Mouse (Mus musculus) intestine, embryonic 16.5 days (tissue): ENCODE measurements around the gene Rnase1. TPM values are rescaled to one million over a fixed set of nuclear protein-coding genes. Genes with fewer than 3 reads are reported as not detected.
"Not testable (repeated sequence)": the region's sequence is repeated elsewhere in the genome, so short reads cannot be mapped to it uniquely, and the experiment has no call there.

Source experiments
- ATAC-seq: fragments of 200-750 bp; cut with Nextera tagmentation; 2 replicates; pipeline ENCODE4 v1.8.0; 2017; ENCODE audit warnings: moderate TSS enrichment, moderate library complexity
- H3K27ac ChIP-seq: fragments of 300-500 bp; sonication (generic); 2 replicates; pipeline ENCODE4 v1.5.1; 2014; ENCODE audit warnings: mild to moderate bottlenecking, low read length
- H3K27me3 ChIP-seq: fragments of 300-500 bp; sonication (generic); replicated peaks from 2 replicates; pipeline ENCODE4 v1.6.1; 2014; ENCODE audit warnings: low read length, control low read depth, mixed read lengths; ENCODE audit not compliant: control insufficient read depth, insufficient read depth
- H3K36me3 ChIP-seq: fragments of 300-500 bp; sonication (generic); 2 replicates; pipeline ENCODE4 v1.6.1; 2014; ENCODE audit warnings: low read length, control low read depth; ENCODE audit not compliant: control insufficient read depth, insufficient read depth
- H3K4me1 ChIP-seq: fragments of 300-500 bp; sonication (generic); 2 replicates; pipeline ENCODE4 v1.6.1; 2014; ENCODE audit warnings: low read length, control low read depth, mixed read lengths; ENCODE audit not compliant: control insufficient read depth, insufficient read depth
- H3K4me2 ChIP-seq: fragments of 300-500 bp; sonication (generic); 2 replicates; pipeline ENCODE4 v1.6.1; 2014; ENCODE audit warnings: low read depth, low read length, control low read depth
- H3K4me3 ChIP-seq: fragments of 300-500 bp; sonication (generic); 2 replicates; pipeline ENCODE4 v1.5.1; 2014; ENCODE audit warnings: mild to moderate bottlenecking, low read length
- H3K9ac ChIP-seq: fragments of 300-500 bp; sonication (generic); 2 replicates; pipeline ENCODE4 v1.6.1; 2014; ENCODE audit warnings: low read depth, low read length
- H3K9me3 ChIP-seq: fragments of 300-500 bp; sonication (generic); 2 replicates; pipeline ENCODE4 v1.6.1; 2016; ENCODE audit warnings: low read length, control low read depth; ENCODE audit not compliant: control insufficient read depth
- WGBS: fragments of 180-500 bp; shearing (Covaris S2); extraction: QIAGEN DNeasy Blood & Tissue Kit; methylation state at CpG from one replicate; pipeline ENCODE4 v1.1.7; 2014; 5-methylcytosine and 5-hydroxymethylcytosine counted together
- polyA plus RNA-seq: library from polyadenylated mRNA; unstranded; fragments of >200 nt; fragmentation: Nextera tagmentation; extraction: Ambion mirVana; gene quantifications from 2 replicates; pipeline ENCODE4 v1.2.1, GENCODE M21; 2015

The Rnase1 gene
- 107 and 192 TPM in 2 replicates for polyA plus RNA-seq

GRCm38 (mm10) chr14:51146685-51147084 lies at the start of gene Rnase1:
TSS of gene Rnase1 (minus strand) at chr14:51146785.
- Histone ChIP-seq H3K4me1 (peaks cover 14% of the 10 kb centered on the region; the same call in 1 of the 2 replicates), H3K27ac (peak within 1 kb of the TSS; percentile 39; the same call in 1 of the 2 replicates), H3K9me3 (no peaks in the 10 kb centered on the region), H3K27me3 (no peaks in the 10 kb centered on the region), H3K4me2 (no peak within 1 kb of the TSS), H3K9ac (no peak within 1 kb of the TSS), H3K4me3 (no peak within 1 kb of the TSS), H3K36me3 (no peaks in the 10 kb centered on the region)
- ATAC-seq: no peak
- 58% methylated on average over 2 of the region's 2 CpGs for WGBS

GRCm38 (mm10) chr14:51195681-51196080 lies 49.1 kb upstream of the Rnase1 start:
- WGBS: 88% methylated on average over 4 of the region's 4 CpGs
- Histone ChIP-seq H3K27ac (no peak overlapping the region), H3K9me3 (no peaks in the 10 kb centered on the region), H3K4me3 (no peak overlapping the region), H3K4me1 (no peaks in the 10 kb centered on the region), H3K36me3 (no peaks in the 10 kb centered on the region), H3K27me3 (no peaks in the 10 kb centered on the region), H3K4me2 (no peak overlapping the region), H3K9ac (no peak overlapping the region)
- ATAC-seq: no peak

GRCm38 (mm10) chr14:51181051-51181450 lies 34.5 kb upstream of the Rnase1 start:
- not testable (repeated sequence) for H3K4me2 ChIP-seq, H3K9ac ChIP-seq, H3K4me3 ChIP-seq, H3K4me1 ChIP-seq, H3K36me3 ChIP-seq, H3K27me3 ChIP-seq, ATAC-seq, H3K27ac ChIP-seq, H3K9me3 ChIP-seq
- 83% methylated on average over 2 of the region's 2 CpGs for WGBS

- ATAC-seq: peak; percentile 80
- Histone ChIP-seq H3K27me3 (no peaks in the 10 kb centered on the region), H3K9me3 (no peaks in the 10 kb centered on the region), H3K4me2 (no peak overlapping the region), H3K9ac (no peak overlapping the region), H3K4me3 (no peak overlapping the region), H3K27ac (no peak overlapping the region), H3K36me3 (no peaks in the 10 kb centered on the region), H3K4me1 (no peaks in the 10 kb centered on the region)
- 67% methylated on average over 4 of the region's 4 CpGs for WGBS
Measured at GRCm38 (mm10) chr14:51173843-51174242, 27.3 kb upstream of the Rnase1 start.

GRCm38 (mm10) chr14:51172947-51173346 lies 26.4 kb upstream of the Rnase1 start:
- not testable (repeated sequence) for ATAC-seq, H3K9ac ChIP-seq

GRCm38 (mm10) chr14:51172095-51172865 lies 25.7 kb upstream of the Rnase1 start:
- H3K27ac ChIP-seq, H3K9me3 ChIP-seq, ATAC-seq, H3K36me3 ChIP-seq, H3K4me1 ChIP-seq, H3K9ac ChIP-seq, H3K4me3 ChIP-seq, H3K4me2 ChIP-seq, H3K27me3 ChIP-seq: not testable (repeated sequence)
- WGBS: 37% methylated on average over 9 of the region's 9 CpGs

More at GRCm38 (mm10) chr14:51172947-51173346, 26.4 kb upstream of the Rnase1 start:
- not testable (repeated sequence) for H3K4me3 ChIP-seq, H3K9me3 ChIP-seq, H3K4me1 ChIP-seq, H3K27ac ChIP-seq, H3K4me2 ChIP-seq, H3K36me3 ChIP-seq, H3K27me3 ChIP-seq
- WGBS: 60% methylated on average over 4 of the region's 4 CpGs

GRCm38 (mm10) chr14:51166068-51166467 lies 19.5 kb upstream of the Rnase1 start:
- H3K9me3 ChIP-seq: no peaks in the 10 kb centered on the region
- no peak overlapping the region for H3K27ac ChIP-seq
- no peaks in the 10 kb centered on the region for H3K27me3 ChIP-seq
- ATAC-seq: no peak
- H3K36me3 ChIP-seq: no peaks in the 10 kb centered on the region
- H3K9ac ChIP-seq: no peak overlapping the region
- H3K4me2 ChIP-seq: no peak overlapping the region
- no peak overlapping the region for H3K4me3 ChIP-seq
- no peaks in the 10 kb centered on the region for H3K4me1 ChIP-seq

- ATAC-seq: no peak
- H3K27me3 ChIP-seq: no peaks in the 10 kb centered on the region
- no peaks in the 10 kb centered on the region for H3K9me3 ChIP-seq
- no peaks in the 10 kb centered on the region for H3K4me1 ChIP-seq
- H3K27ac ChIP-seq: no peak overlapping the region
- H3K9ac ChIP-seq: no peak overlapping the region
- H3K36me3 ChIP-seq: no peaks in the 10 kb centered on the region
- H3K4me3 ChIP-seq: no peak overlapping the region
- 100% methylated on average over 1 of the region's 1 CpGs for WGBS
- H3K4me2 ChIP-seq: no peak overlapping the region
Measured at GRCm38 (mm10) chr14:51165435-51165834, 18.9 kb upstream of the Rnase1 start.

- not testable (repeated sequence) for H3K36me3 ChIP-seq, ATAC-seq, H3K4me1 ChIP-seq, H3K9ac ChIP-seq, H3K9me3 ChIP-seq, H3K27ac ChIP-seq, H3K4me3 ChIP-seq, H3K27me3 ChIP-seq, H3K4me2 ChIP-seq
- WGBS: 85% methylated on average over 6 of the region's 6 CpGs
Measured at GRCm38 (mm10) chr14:51163323-51163722, 16.7 kb upstream of the Rnase1 start.

GRCm38 (mm10) chr14:51161976-51162375 lies 15.4 kb upstream of the Rnase1 start, which contains the start of gene Rnase2b:
TSS of gene Rnase2b (plus strand) at chr14:51162260.
- not testable (repeated sequence) for H3K27ac ChIP-seq, ATAC-seq, H3K4me1 ChIP-seq

More at GRCm38 (mm10) chr14:51161976-51162375, 15.4 kb upstream of the Rnase1 start, which contains the start of gene Rnase2b:
- not testable (repeated sequence) for H3K9me3 ChIP-seq, H3K4me3 ChIP-seq, H3K27me3 ChIP-seq, H3K36me3 ChIP-seq, H3K9ac ChIP-seq, H3K4me2 ChIP-seq
- WGBS: 95% methylated on average over 3 of the region's 3 CpGs
